In genomic region chr2:166187319-166187718, GRCm38 (mm10) we compare ENCODE assay signal across 7 mouse cellular contexts. TPM values are rescaled to one million over a fixed set of nuclear protein-coding genes. Genes with fewer than 3 reads are reported as not detected.
ATAC-seq and TF ChIP-seq lines count a peak whose summit lies in the region.
"Not testable (repeated sequence)": the region's sequence is repeated elsewhere in the genome, so short reads cannot be mapped to it uniquely, and the experiment has no call there.

No protein-coding gene starts in this region.

- H3K27ac ChIP-seq in embryonic facial prominence, embryonic 13.5 days: peak overlapping the region; percentile 28; the same call in 1 of the 2 replicates
- H3K27ac ChIP-seq in heart, embryonic 13.5 days (replicated peaks): peak overlapping the region; percentile 37; the same call in 1 of the 2 replicates
- peak overlapping the region; percentile 81 for H3K27ac ChIP-seq in hindbrain, embryonic 13.5 days
- H3K27ac ChIP-seq in intestine, postnatal 0 days (ENCODE audit: low read depth, low read length): peak overlapping the region; percentile 87; the same call in 1 of the 2 replicates
- peak overlapping the region; percentile 70 for H3K27ac ChIP-seq in limb, embryonic 12.5 days
- peak overlapping the region; percentile 81 for H3K27ac ChIP-seq in neural tube, embryonic 13.5 days (replicated peaks)
- H3K27ac ChIP-seq in stomach, embryonic 16.5 days (ENCODE audit: low read length): peak overlapping the region; percentile 65; the same call in 1 of the 2 replicates

- TF ChIP-seq CTCF in intestine, postnatal 0 days (IDR thresholded peaks at IDR 0.05; ENCODE audit: low read depth): not testable (repeated sequence)

- not testable (repeated sequence) for H3K27me3 ChIP-seq in embryonic facial prominence, embryonic 13.5 days; heart, embryonic 13.5 days (replicated peaks); intestine, postnatal 0 days (replicated peaks; ENCODE audit: control insufficient read depth, insufficient read depth, low read length); limb, embryonic 12.5 days; stomach, embryonic 16.5 days (ENCODE audit: control insufficient read depth, insufficient read depth, low read length)
- H3K27me3 ChIP-seq in hindbrain, embryonic 13.5 days: peaks cover 43% of the 10 kb centered on the region
- peaks cover 29% of the 10 kb centered on the region for H3K27me3 ChIP-seq in neural tube, embryonic 13.5 days

- H3K4me1 ChIP-seq in embryonic facial prominence, embryonic 13.5 days: peaks cover 34% of the 10 kb centered on the region
- peaks cover 45% of the 10 kb centered on the region for H3K4me1 ChIP-seq in heart, embryonic 13.5 days
- H3K4me1 ChIP-seq in hindbrain, embryonic 13.5 days (replicated peaks): peaks cover 30% of the 10 kb centered on the region
- H3K4me1 ChIP-seq in intestine, postnatal 0 days (replicated peaks; ENCODE audit: control insufficient read depth, insufficient read depth, low read length); stomach, embryonic 16.5 days (ENCODE audit: control insufficient read depth, insufficient read depth, low read length): not testable (repeated sequence)
- H3K4me1 ChIP-seq in limb, embryonic 12.5 days (replicated peaks): peaks cover 58% of the 10 kb centered on the region
- peaks cover 41% of the 10 kb centered on the region for H3K4me1 ChIP-seq in neural tube, embryonic 13.5 days (replicated peaks)

- H3K9ac ChIP-seq in embryonic facial prominence, embryonic 13.5 days; heart, embryonic 13.5 days; hindbrain, embryonic 13.5 days; intestine, postnatal 0 days (ENCODE audit: low read depth, low read length); limb, embryonic 12.5 days (replicated peaks); neural tube, embryonic 13.5 days; stomach, embryonic 16.5 days (ENCODE audit: low read length): not testable (repeated sequence)

- H3K9me3 ChIP-seq in embryonic facial prominence, embryonic 13.5 days; heart, embryonic 13.5 days; hindbrain, embryonic 13.5 days; intestine, postnatal 0 days (ENCODE audit: control insufficient read depth); limb, embryonic 12.5 days; neural tube, embryonic 13.5 days; stomach, embryonic 16.5 days (replicated peaks; ENCODE audit: control insufficient read depth, low read length): not testable (repeated sequence)

- not testable (repeated sequence) for H3K36me3 ChIP-seq in embryonic facial prominence, embryonic 13.5 days; heart, embryonic 13.5 days; hindbrain, embryonic 13.5 days; intestine, postnatal 0 days (ENCODE audit: control insufficient read depth, insufficient read depth); limb, embryonic 12.5 days; neural tube, embryonic 13.5 days; stomach, embryonic 16.5 days (ENCODE audit: control insufficient read depth, insufficient read depth, low read length)

- H3K4me3 ChIP-seq in embryonic facial prominence, embryonic 13.5 days; heart, embryonic 13.5 days; hindbrain, embryonic 13.5 days; intestine, postnatal 0 days (ENCODE audit: low read depth, low read length); limb, embryonic 12.5 days (replicated peaks); neural tube, embryonic 13.5 days; stomach, embryonic 16.5 days (replicated peaks; ENCODE audit: low read length): not testable (repeated sequence)

- not testable (repeated sequence) for ATAC-seq in embryonic facial prominence, embryonic 13.5 days (ENCODE audit: insufficient number of reproducible peaks, insufficient read depth, low FRiP score, low TSS enrichment, low read depth); heart, embryonic 13.5 days (ENCODE audit: extremely low read depth, insufficient number of reproducible peaks, low FRiP score, low TSS enrichment); intestine, postnatal 0 days; limb, embryonic 12.5 days (ENCODE audit: insufficient number of reproducible peaks, insufficient read depth, low FRiP score, low TSS enrichment, low read depth); stomach, embryonic 16.5 days (ENCODE audit: insufficient read depth, low FRiP score)
- 0 out of 2 replicates have a peak, but pooled peaks have one; percentile 28 for ATAC-seq in hindbrain, embryonic 13.5 days (ENCODE audit: low FRiP score)
- ATAC-seq in neural tube, embryonic 13.5 days (ENCODE audit: low read depth): peak; percentile 34

- WGBS in embryonic facial prominence, embryonic 13.5 days: 54% methylated on average over 8 of the region's 8 CpGs
- 41% methylated on average over 8 of the region's 8 CpGs for WGBS in heart, embryonic 13.5 days
- whole genome bisulfite sequencing in hindbrain, embryonic 13.5 days: 38% methylated on average over 8 of the region's 8 CpGs
- whole genome bisulfite sequencing in intestine, postnatal 0 days: 32% methylated on average over 5 of the region's 8 CpGs
- 6% methylated on average over 8 of the region's 8 CpGs for WGBS in limb, embryonic 12.5 days
- WGBS in neural tube, embryonic 13.5 days: 8% methylated on average over 8 of the region's 8 CpGs
- WGBS in stomach, embryonic 16.5 days: 20% methylated on average over 6 of the region's 8 CpGs

- not testable (repeated sequence) for H3K4me2 ChIP-seq in embryonic facial prominence, embryonic 13.5 days; heart, embryonic 13.5 days; hindbrain, embryonic 13.5 days; intestine, postnatal 0 days (replicated peaks; ENCODE audit: low read depth); limb, embryonic 12.5 days; neural tube, embryonic 13.5 days; stomach, embryonic 16.5 days (ENCODE audit: low read depth, low read length)

RNA-seq across cellular contexts. Expression of gene Sulf2, which starts 31.9 kb away (rescaled TPM):
- 127 and 143 TPM in 2 replicates for polyA plus RNA-seq in embryonic facial prominence, embryonic 13.5 days (2015; fragmentation: Nextera tagmentation; extraction: Ambion mirVana)
- polyA plus RNA-seq in heart, embryonic 13.5 days (2015; fragmentation: Nextera tagmentation; extraction: Ambion mirVana): 87.6 and 91.3 TPM in 2 replicates
- polyA plus RNA-seq in hindbrain, embryonic 13.5 days (2015; fragmentation: Nextera tagmentation; extraction: Ambion mirVana): 88.6 and 113 TPM in 2 replicates
- 66.0 and 66.4 TPM in 2 replicates for polyA plus RNA-seq in intestine, postnatal 0 days (2015; fragmentation: Nextera tagmentation; extraction: Ambion mirVana)
- polyA plus RNA-seq in limb, embryonic 12.5 days (2016; fragmentation: Nextera tagmentation; extraction: Ambion mirVana): 176 and 187 TPM in 2 replicates
- polyA plus RNA-seq in neural tube, embryonic 13.5 days (2015; fragmentation: Nextera tagmentation; extraction: Ambion mirVana): 116 and 122 TPM in 2 replicates
- polyA plus RNA-seq in stomach, embryonic 16.5 days (2015; fragmentation: Nextera tagmentation; extraction: Ambion mirVana): 119 and 124 TPM in 2 replicates

Comparison
In these comparisons a context has a peak if more than half of its experiments do, and no peak if none do; other contexts are left out.
1. H3K27ac ChIP-seq: peak in every context shown above with its lines; median percentile 87 in intestine, postnatal 0 days; 81 in hindbrain, embryonic 13.5 days; 81 in neural tube, embryonic 13.5 days; 70 in limb, embryonic 12.5 days; 65 in stomach, embryonic 16.5 days; 37 in heart, embryonic 13.5 days; 28 in embryonic facial prominence, embryonic 13.5 days.